Mouse (Mus musculus): ENCODE measurements around the gene Ccdc181.

GRCm38 (mm10) chr1:164303821-164304220 lies 28.4 kb downstream of the Ccdc181 start, which contains the start of gene Nme7:
- no peak for TF ChIP-seq CTCF (IDR thresholded peaks at IDR 0.05; ENCODE audit: extremely low read depth, insufficient read depth, insufficient read length, insufficient replicate concordance)
- TF ChIP-seq POLR2A (IDR thresholded peaks at IDR 0.05; ENCODE audit: low read depth, low read length): no peak
